Mouse (Mus musculus) limb, embryonic 11.5 days (tissue): ENCODE results near the gene Plekhg2. TPM values are rescaled to one million over a fixed set of nuclear protein-coding genes. Genes with fewer than 3 reads are reported as not detected.

Source experiments
- polyA plus RNA-seq: library from polyadenylated mRNA; unstranded; fragments of >200 nt; fragmentation: Nextera tagmentation; extraction: Ambion mirVana; gene quantifications from 2 replicates; pipeline ENCODE4 v1.2.1, GENCODE M21; 2014

Gene Plekhg2
- polyA plus RNA-seq, 1 experiment from 2014 or later = 73.2 TPM

Other genes with a start within 250 kb of the Plekhg2 start
- 0.01 and 0.06 TPM in 2 replicates for gene 9530053A07Rik, start 243.1 kb downstream of the Plekhg2 start, polyA plus RNA-seq
- gene Fbl, start 202.9 kb downstream of the Plekhg2 start, polyA plus RNA-seq = 55.7 and 56.1 TPM in 2 replicates
- gene Dyrk1b, start 193.1 kb downstream of the Plekhg2 start, polyA plus RNA-seq = 19.2 and 20.1 TPM in 2 replicates
- gene Eid2, start 104.7 kb downstream of the Plekhg2 start, polyA plus RNA-seq = 12.8 and 16.2 TPM in 2 replicates
- gene Eid2b, start 94.9 kb downstream of the Plekhg2 start, polyA plus RNA-seq = 11.4 TPM in 2 replicates
- gene Selenov, start 81.4 kb downstream of the Plekhg2 start, polyA plus RNA-seq = 0.41 TPM in 1 of 2 replicates, not detected in the other
- gene Dll3, start 70.4 kb downstream of the Plekhg2 start, polyA plus RNA-seq = 2.7 and 4.3 TPM in 2 replicates
- 184 and 205 TPM in 2 replicates for gene Timm50, start 60.5 kb downstream of the Plekhg2 start, polyA plus RNA-seq
- 89.0 and 94.7 TPM in 2 replicates for gene Supt5, start 33.9 kb downstream of the Plekhg2 start, polyA plus RNA-seq
- gene Rps16, start 21.9 kb downstream of the Plekhg2 start, polyA plus RNA-seq = 1,100 and 1,120 TPM in 2 replicates
- 5.6 and 6.1 TPM in 2 replicates for gene Zfp36, start 7.7 kb upstream of the Plekhg2 start, polyA plus RNA-seq
- 51.5 and 53.5 TPM in 2 replicates for gene Med29, start 20.1 kb upstream of the Plekhg2 start, polyA plus RNA-seq
- 83.5 and 94.9 TPM in 2 replicates for gene Paf1, start 20.4 kb upstream of the Plekhg2 start, polyA plus RNA-seq
- gene Gmfg, start 64.8 kb upstream of the Plekhg2 start, polyA plus RNA-seq = 5.8 and 7.5 TPM in 2 replicates
- 5.8 and 6.3 TPM in 2 replicates for gene Lrfn1, start 79.4 kb upstream of the Plekhg2 start, polyA plus RNA-seq
- not detected in 2 replicates for gene Ifnl2, start 137.9 kb upstream of the Plekhg2 start, polyA plus RNA-seq
- not detected in 2 replicates for gene Ifnl3, start 150.2 kb upstream of the Plekhg2 start, polyA plus RNA-seq
- not detected in 2 replicates for gene Sycn, start 168.3 kb upstream of the Plekhg2 start, polyA plus RNA-seq
- gene Nccrp1, start 174.7 kb upstream of the Plekhg2 start, polyA plus RNA-seq = not detected in 2 replicates
- gene Samd4b, start 225.5 kb upstream of the Plekhg2 start, polyA plus RNA-seq = 37.5 and 37.6 TPM in 2 replicates
- 37.4 and 44.5 TPM in 2 replicates for gene Pak4, start 225.6 kb upstream of the Plekhg2 start, polyA plus RNA-seq